Mouse (Mus musculus) 416B (cell line): ENCODE measurements around the gene Psors1c2.
A peak's percentile ranks its signal among the peaks of the same experiment; 100 is the strongest.

Experiments
- DNase-seq: peaks from one replicate; pipeline ENCODE4 v3.0.0; 2011; ENCODE audit warnings: low read depth

Psors1c2 gene

GRCm38 (mm10) chr17:35557351-35557750 is 24.4 kb downstream of the Psors1c2 start:
- peak; percentile 30 for DNase-seq

- DNase-seq = no peak
Observed at GRCm38 (mm10) chr17:35558216-35558615, 25.2 kb downstream of the Psors1c2 start.

- DNase-seq = no peak
Observed at GRCm38 (mm10) chr17:35567150-35567549, 34.1 kb downstream of the Psors1c2 start, which contains the start of gene 2300002M23Rik. Gene 2300002M23Rik, plus strand, starts transcription at chr17:35567450.

GRCm38 (mm10) chr17:35567767-35568166 is 34.8 kb downstream of the Psors1c2 start:
- no peak for DNase-seq

GRCm38 (mm10) chr17:35569091-35569944 is 36.3 kb downstream of the Psors1c2 start:
- no peak for DNase-seq

GRCm38 (mm10) chr17:35570836-35571235 is 37.8 kb downstream of the Psors1c2 start:
- DNase-seq = no peak

- DNase-seq = no peak
Observed at GRCm38 (mm10) chr17:35571477-35571876, 38.5 kb downstream of the Psors1c2 start.

GRCm38 (mm10) chr17:35578211-35578610 is 45.2 kb downstream of the Psors1c2 start:
- peak; percentile 88 for DNase-seq

GRCm38 (mm10) chr17:35582900-35583299 is 49.9 kb downstream of the Psors1c2 start:
- DNase-seq = peak; percentile 63
